Mouse (Mus musculus) megakaryocyte, embryonic 14.5 days (primary cell): ENCODE results near the gene BC030499.

Experiments used
- FLI1 ChIP-seq: IDR thresholded peaks from 2 replicates; pipeline ENCODE4 v1.6.1; 2012; ENCODE audit warnings: low read length, inconsistent platforms, mixed read lengths
- GATA1 ChIP-seq: IDR thresholded peaks from 3 replicates; pipeline ENCODE4 v1.6.1; 2012; ENCODE audit warnings: mixed read lengths, low read length, inconsistent platforms, borderline replicate concordance

DNA sequence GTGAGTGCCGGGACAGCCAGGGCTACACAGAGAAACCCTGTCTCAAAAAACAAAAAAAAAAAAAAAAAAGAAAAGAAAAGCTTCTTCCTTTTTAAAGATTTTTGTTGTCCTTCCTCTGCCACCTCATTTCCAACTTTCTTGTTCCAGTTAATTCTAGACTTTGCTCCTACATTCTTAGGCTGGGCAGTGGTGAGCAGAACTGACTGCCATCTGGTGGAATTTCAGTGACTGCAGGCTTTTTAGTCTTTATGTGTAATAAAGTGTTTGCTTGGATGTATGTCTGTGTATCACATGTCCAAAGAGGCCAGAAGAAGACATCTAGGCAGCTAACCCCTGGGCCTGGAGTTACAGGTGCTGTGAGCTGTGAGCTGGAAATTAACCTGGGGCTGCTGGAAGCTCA is 34.0 kb upstream of the BC030499 start:
- TF ChIP-seq GATA1 (no peak), FLI1 (no peak)
